Mouse (Mus musculus) limb, embryonic 14.5 days (tissue): ENCODE data around the gene Tcf7. TPM values are rescaled to one million over a fixed set of nuclear protein-coding genes. Genes with fewer than 3 reads are reported as not detected.

Source experiments
- ATAC-seq: fragments of 200-750 bp; cut with Nextera tagmentation; 2 replicates; pipeline ENCODE4 v1.8.0; 2017; ENCODE audit warnings: low read depth, moderate number of reproducible peaks, moderate TSS enrichment; ENCODE audit not compliant: low FRiP score
- DNase-seq: peaks from one replicate; pipeline ENCODE4 v3.0.0-alpha.2; 2015; ENCODE audit warnings: low spot score
- H3K27ac ChIP-seq: fragments of 300-500 bp; sonication (generic); replicated peaks from 2 replicates; pipeline ENCODE4 v1.5.1; 2014; ENCODE audit warnings: low read depth, mild to moderate bottlenecking, low read length, moderate library complexity, mixed read lengths
- H3K27me3 ChIP-seq: fragments of 300-500 bp; sonication (generic); 2 replicates; pipeline ENCODE4 v1.6.1; 2014; ENCODE audit warnings: low read length, mixed read lengths; ENCODE audit not compliant: control insufficient read depth, insufficient read depth
- H3K36me3 ChIP-seq: fragments of 300-500 bp; sonication (generic); 2 replicates; pipeline ENCODE4 v1.6.1; 2014; ENCODE audit warnings: mild to moderate bottlenecking, low read length, moderate library complexity, mixed read lengths; ENCODE audit not compliant: control insufficient read depth, insufficient read depth
- H3K4me1 ChIP-seq: fragments of 300-500 bp; sonication (generic); 2 replicates; pipeline ENCODE4 v1.6.1; 2014; ENCODE audit warnings: antibody characterized with exemption, low read length, mixed read lengths; ENCODE audit not compliant: control insufficient read depth, insufficient read depth
- H3K4me2 ChIP-seq: fragments of 300-500 bp; sonication (generic); replicated peaks from 2 replicates; pipeline ENCODE4 v1.6.1; 2014; ENCODE audit warnings: low read depth, mild to moderate bottlenecking, low read length, moderate library complexity; ENCODE audit not compliant: severe bottlenecking
- H3K4me3 ChIP-seq: fragments of 300-500 bp; sonication (generic); replicated peaks from 2 replicates; pipeline ENCODE4 v1.5.1; 2014; ENCODE audit warnings: low read length
- H3K9ac ChIP-seq: fragments of 300-500 bp; sonication (generic); 2 replicates; pipeline ENCODE4 v1.6.1; 2014; ENCODE audit warnings: mild to moderate bottlenecking, low read depth, low read length, moderate library complexity; ENCODE audit not compliant: severe bottlenecking
- H3K9me3 ChIP-seq: fragments of 300-500 bp; sonication (generic); 2 replicates; pipeline ENCODE4 v1.6.1; 2016; ENCODE audit warnings: low read length; ENCODE audit not compliant: control insufficient read depth
- POLR2A ChIP-seq: fragments of 200-500 bp; IDR thresholded peaks from 2 replicates; pipeline ENCODE4 v1.8.0; 2012; ENCODE audit warnings: inconsistent platforms, mild to moderate bottlenecking, moderate library complexity, borderline replicate concordance; ENCODE audit not compliant: insufficient read depth, insufficient read length; ENCODE audit errors: extremely low read depth
- WGBS: fragments of 180-500 bp; shearing (Covaris S2); extraction: QIAGEN DNeasy Blood & Tissue Kit; methylation state at CpG from one replicate; pipeline ENCODE4 v1.1.7; 2014; 5-methylcytosine and 5-hydroxymethylcytosine counted together
- polyA plus RNA-seq, 2 experiments: library from polyadenylated mRNA; depleted of rRNA in 1 of 2; stranded (reverse) in 1 of 2; unstranded in 1 of 2; fragments of >200 nt; fragmentation: Nextera tagmentation in 1 of 2; extraction: Ambion mirVana in 1 of 2; gene quantifications; 2 replicates each; pipeline versions ENCODE4 v1.2.1 to v1.2.3; 2012 to 2014

The Tcf7 gene
- polyA plus RNA-seq, 2 experiments, result 13.2 to 14.0 TPM

- H3K27me3 ChIP-seq, result no peaks in the 10 kb centered on the region
- no peak overlapping the region for H3K27ac ChIP-seq
- 44% methylated on average over 6 of the region's 6 CpGs for WGBS
- no peak for ATAC-seq
- H3K4me3 ChIP-seq, result no peak overlapping the region
- no peak for TF ChIP-seq POLR2A
- no peak for DNase-seq
- H3K36me3 ChIP-seq, result no peaks in the 10 kb centered on the region
- H3K4me2 ChIP-seq, result no peak overlapping the region
- H3K4me1 ChIP-seq, result peaks cover 14% of the 10 kb centered on the region
- no peaks in the 10 kb centered on the region for H3K9me3 ChIP-seq
- no peak overlapping the region for H3K9ac ChIP-seq
These were observed 10.2 kb downstream of the Tcf7 start for GRCm38 (mm10) chr11:52272619-52273018.

- no peak for ATAC-seq
- 60% methylated on average over 8 of the region's 8 CpGs for WGBS
These were observed 10.9 kb downstream of the Tcf7 start for GRCm38 (mm10) chr11:52271765-52272495.

GRCm38 (mm10) chr11:52269841-52270240 is 13.0 kb downstream of the Tcf7 start:
- Histone ChIP-seq H3K4me1 (peaks cover 14% of the 10 kb centered on the region), H3K4me3 (no peak overlapping the region), H3K4me2 (no peak overlapping the region), H3K36me3 (no peaks in the 10 kb centered on the region), H3K9ac (no peak overlapping the region), H3K9me3 (no peaks in the 10 kb centered on the region), H3K27me3 (no peaks in the 10 kb centered on the region), H3K27ac (no peak overlapping the region)
- no peak for ATAC-seq
- WGBS, result 88% methylated on average over 6 of the region's 6 CpGs
- no peak for TF ChIP-seq POLR2A
- DNase-seq, result no peak

More at GRCm38 (mm10) chr11:52271765-52272495, 10.9 kb downstream of the Tcf7 start:
- no peaks in the 10 kb centered on the region for H3K9me3 ChIP-seq
- peaks cover 14% of the 10 kb centered on the region for H3K4me1 ChIP-seq
- H3K27ac ChIP-seq, result no peak overlapping the region
- H3K9ac ChIP-seq, result no peak overlapping the region
- no peaks in the 10 kb centered on the region for H3K36me3 ChIP-seq
- H3K4me2 ChIP-seq, result no peak overlapping the region
- H3K4me3 ChIP-seq, result no peak overlapping the region
- no peaks in the 10 kb centered on the region for H3K27me3 ChIP-seq
- no peak for TF ChIP-seq POLR2A
- no peak for DNase-seq

GRCm38 (mm10) chr11:52268104-52268835 is 14.5 kb downstream of the Tcf7 start:
- WGBS, result 63% methylated on average over 7 of the region's 7 CpGs
- peak overlapping the region; percentile 48; the same call in 1 of the 2 replicates for H3K27ac ChIP-seq
- DNase-seq, result no peak

GRCm38 (mm10) chr11:52267271-52267670 is 15.5 kb downstream of the Tcf7 start:
- H3K9ac ChIP-seq, result no peak overlapping the region
- H3K4me2 ChIP-seq, result no peak overlapping the region
- 89% methylated on average over 5 of the region's 5 CpGs for WGBS
- no peak for TF ChIP-seq POLR2A
- H3K27ac ChIP-seq, result no peak overlapping the region
- ATAC-seq (no peak), DNase-seq (no peak)
- no peaks in the 10 kb centered on the region for H3K36me3 ChIP-seq
- H3K9me3 ChIP-seq, result no peaks in the 10 kb centered on the region
- peaks cover 3% of the 10 kb centered on the region for H3K4me1 ChIP-seq
- H3K4me3 ChIP-seq, result no peak overlapping the region
- H3K27me3 ChIP-seq, result no peaks in the 10 kb centered on the region

More at GRCm38 (mm10) chr11:52268104-52268835, 14.5 kb downstream of the Tcf7 start:
- Histone ChIP-seq H3K9ac (no peak overlapping the region), H3K9me3 (no peaks in the 10 kb centered on the region), H3K4me3 (no peak overlapping the region), H3K27me3 (no peaks in the 10 kb centered on the region), H3K4me2 (no peak overlapping the region), H3K36me3 (no peaks in the 10 kb centered on the region), H3K4me1 (peaks cover 13% of the 10 kb centered on the region)
- TF ChIP-seq POLR2A, result no peak
- no peak for ATAC-seq
